Mouse (Mus musculus) right cerebral cortex, adult 2 months (tissue): ENCODE results near the gene Wasf2.

Source experiments
- DNase-seq, 2 experiments: peaks; one replicate each; pipeline ENCODE4 v3.0.0; 2021 to 2022; ENCODE audit warnings: low spot score in 2 of 2

Wasf2 gene

GRCm38 (mm10) chr4:133175998-133176760, 45.9 kb downstream of the Wasf2 start:
- DNase-seq: no peak

DNA sequence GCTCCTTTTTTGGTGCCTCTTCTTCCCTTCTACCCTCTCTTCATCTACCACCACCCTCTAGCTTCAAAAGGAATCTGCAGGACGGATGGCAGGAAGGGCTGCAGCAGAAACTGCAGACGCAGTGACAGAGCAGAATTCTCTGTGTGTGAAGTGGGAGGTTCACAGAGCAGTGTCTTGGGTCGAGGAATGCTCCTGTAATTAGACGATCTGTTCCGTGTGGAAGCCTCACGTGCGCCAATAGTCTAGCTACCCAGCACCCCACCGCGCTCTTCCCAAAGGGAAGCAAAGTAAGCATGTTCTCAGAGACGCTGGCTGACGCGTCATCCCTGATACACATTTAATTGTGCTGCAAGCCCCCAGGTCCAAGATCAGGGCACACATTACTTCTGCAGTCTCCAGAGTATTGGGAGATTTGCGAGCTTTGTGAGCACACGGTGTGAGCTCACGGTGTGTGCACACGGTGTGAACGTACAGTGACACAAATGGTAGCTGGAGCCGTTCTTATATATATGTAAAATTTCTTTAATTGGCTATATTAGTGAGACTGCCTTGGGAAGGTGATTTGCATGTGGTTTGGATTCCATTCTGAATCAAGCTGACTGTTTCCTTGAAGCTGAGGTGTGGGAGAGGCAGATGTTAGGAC, 46.6 kb downstream of the Wasf2 start:
- peak in 1 of 2 experiments; percentile 55 for DNase-seq

GRCm38 (mm10) chr4:133178305-133178704, 48.0 kb downstream of the Wasf2 start:
- DNase-seq: no peak

DNA sequence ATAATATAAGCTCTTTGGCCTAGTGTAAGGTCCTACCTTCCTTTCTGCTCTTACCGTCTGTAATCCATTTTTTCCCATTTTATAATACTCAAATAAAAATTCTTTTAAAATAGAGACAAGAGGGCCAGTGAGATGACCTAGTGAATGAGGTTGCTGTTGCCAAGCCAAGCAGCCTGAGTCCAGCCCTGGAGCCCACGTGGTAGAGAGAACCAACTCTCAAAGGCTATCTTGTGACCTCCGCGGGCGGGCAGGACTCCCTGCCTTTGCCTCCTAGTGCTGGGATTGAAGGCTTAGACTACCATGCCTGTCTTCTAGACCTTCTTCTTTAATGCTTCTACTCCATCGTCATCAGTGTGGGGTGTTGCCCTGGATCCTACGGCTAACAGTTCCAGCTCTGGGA, 49.0 kb downstream of the Wasf2 start:
- no peak for DNase-seq

DNA sequence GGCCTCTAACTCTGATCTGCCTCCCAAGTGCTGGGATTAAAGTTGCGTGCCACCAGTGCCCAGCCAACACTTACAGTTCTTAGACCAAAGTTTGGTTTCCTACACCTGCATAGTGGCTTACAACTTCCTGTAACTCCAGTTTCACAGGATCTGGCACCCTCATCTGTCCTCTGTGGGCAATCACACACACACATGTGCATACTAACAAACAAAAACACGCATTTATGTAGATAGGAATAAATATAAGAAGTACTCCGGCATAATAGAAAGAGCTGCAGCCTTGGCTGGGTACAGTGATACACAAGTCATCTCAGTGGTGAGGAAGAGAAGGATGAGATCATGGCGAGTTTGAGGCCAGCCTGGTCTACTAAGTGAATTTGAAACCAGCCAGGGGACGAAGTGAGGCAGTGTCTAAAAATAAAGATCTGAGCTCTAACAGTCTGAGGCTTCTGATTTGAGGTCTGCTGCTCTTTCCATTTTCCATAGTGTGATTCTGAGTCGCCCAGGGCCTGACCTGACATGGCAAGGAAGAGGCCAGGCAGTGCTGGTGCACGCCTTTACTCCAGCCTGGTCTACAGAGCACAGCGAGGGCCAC, 52.2 kb downstream of the Wasf2 start:
- DNase-seq: no peak

DNA sequence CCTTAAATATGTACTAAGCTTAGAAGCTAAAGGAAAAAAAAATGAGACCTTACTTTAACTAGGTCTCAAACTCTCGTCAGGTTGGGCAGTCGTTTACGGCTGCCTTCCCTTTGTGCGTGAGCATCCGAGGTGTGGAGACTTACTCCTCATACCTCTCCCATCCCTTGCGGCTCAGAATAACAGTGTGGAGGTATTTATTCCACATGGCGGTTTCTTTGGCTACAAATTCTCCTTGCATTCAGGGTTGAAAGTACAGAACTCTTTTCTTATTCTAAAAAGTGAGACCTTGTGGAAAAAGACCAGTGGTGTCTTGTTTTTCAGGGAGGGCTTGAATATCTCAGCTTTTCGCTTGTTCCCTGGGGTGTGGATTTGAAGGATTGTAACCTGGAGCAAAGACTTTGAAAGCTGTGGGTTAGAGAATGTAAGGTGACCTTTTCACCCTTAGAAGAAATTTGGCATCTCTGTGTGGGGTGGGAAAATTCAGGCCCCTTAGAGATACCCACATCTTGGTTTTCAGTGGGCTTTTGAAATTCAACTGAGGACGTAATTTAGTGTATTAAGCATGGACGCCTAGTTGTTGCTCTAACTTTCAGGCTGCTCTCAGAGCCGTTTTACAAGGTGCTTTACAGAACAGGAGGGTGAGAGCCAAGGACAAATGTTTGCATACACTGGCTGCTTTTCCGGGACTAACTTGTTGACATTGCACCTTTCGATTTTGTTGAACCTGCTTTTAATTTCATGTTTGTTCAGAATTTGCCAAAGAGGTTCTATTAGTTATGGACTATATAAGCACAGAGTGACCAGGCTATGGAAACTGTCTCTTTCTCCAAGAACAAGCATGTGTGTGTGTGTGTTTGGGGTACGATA, 54.0 kb downstream of the Wasf2 start:
- DNase-seq: no peak

GRCm38 (mm10) chr4:133184898-133185665, 54.8 kb downstream of the Wasf2 start:
- no peak for DNase-seq

- no peak for DNase-seq
Measured at GRCm38 (mm10) chr4:133185893-133186292, 55.6 kb downstream of the Wasf2 start.

- no peak for DNase-seq
Measured at GRCm38 (mm10) chr4:133186856-133187255, 56.6 kb downstream of the Wasf2 start.

- no peak for DNase-seq
Measured at GRCm38 (mm10) chr4:133189396-133189795, 59.1 kb downstream of the Wasf2 start.

DNA sequence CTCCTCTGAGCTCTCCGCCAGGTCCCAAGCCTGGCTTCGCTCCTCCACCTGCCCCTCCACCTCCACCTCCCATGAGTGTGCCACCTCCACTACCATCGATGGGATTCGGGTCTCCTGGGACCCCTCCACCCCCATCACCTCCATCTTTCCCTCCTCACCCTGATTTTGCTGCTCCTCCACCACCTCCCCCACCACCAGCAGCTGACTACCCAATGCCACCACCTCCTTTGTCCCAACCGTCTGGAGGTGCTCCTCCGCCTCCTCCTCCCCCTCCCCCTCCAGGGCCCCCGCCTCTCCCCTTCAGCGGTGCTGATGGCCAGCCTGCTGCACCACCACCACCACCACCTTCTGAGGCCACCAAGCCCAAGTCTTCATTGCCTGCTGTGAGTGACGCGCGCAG, 64.2 kb downstream of the Wasf2 start:
- no peak for DNase-seq

DNA sequence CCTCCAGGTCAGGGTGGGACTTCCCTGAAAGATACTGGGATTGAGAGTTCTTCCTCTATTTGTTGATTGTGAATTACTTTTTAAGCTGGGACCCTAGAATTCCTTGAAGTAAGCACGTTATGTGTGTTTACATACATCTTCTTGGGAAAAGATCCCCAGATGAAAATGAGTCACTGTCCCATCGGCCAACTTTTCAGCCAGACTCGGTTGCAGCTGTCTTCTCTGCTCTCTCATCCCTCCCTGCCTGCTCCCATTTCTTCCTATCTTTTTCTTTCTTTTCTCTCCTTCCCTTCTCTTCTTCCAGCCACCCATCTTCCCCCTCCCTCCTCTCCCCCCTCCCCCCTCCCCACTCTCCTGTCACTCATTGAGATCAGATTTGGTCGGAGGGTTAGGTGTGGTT, 64.7 kb downstream of the Wasf2 start:
- no peak for DNase-seq

- no peak for DNase-seq
Measured at GRCm38 (mm10) chr4:133196136-133196535, 65.8 kb downstream of the Wasf2 start.

DNA sequence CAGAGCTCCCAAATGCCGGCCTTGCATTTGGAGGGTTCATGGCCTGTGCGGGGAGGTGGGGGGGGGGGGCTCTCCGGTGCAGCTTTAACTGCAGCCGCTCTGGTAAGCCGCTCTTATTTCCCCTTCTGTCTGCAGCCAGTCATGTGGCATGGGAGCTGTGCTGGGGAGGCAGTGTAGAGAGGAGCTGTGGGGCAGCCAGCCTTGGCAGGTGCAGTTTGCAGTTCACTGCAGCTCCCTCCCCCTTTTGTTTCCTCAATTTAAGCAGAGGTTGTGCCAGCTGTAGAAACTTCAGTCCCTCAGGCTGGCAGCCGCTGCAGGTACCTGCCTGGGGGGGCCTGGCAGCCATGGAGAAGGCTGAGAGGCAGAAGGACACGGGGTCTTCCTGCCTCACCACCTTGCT, 66.5 kb downstream of the Wasf2 start:
- no peak for DNase-seq

DNA sequence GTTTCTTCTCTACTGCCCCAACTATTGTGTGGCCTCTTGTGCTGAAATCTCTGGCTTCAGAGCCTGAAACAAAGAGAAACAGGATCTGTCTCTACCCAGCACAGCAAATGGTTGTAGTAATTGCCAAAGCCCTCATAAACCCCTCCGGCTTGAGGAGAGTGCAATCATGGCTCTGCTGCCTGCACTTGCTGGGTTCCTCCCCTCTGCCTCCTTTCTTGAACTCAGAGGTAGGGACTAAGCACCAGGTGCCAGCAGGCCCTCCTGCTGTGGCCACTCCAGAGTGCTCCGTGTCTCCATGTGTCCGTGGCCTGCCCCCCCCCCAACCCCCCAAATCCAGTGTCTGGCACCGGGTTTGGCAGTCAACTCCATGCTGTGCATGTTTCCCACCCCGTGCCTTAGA, 67.0 kb downstream of the Wasf2 start:
- DNase-seq: no peak

DNA sequence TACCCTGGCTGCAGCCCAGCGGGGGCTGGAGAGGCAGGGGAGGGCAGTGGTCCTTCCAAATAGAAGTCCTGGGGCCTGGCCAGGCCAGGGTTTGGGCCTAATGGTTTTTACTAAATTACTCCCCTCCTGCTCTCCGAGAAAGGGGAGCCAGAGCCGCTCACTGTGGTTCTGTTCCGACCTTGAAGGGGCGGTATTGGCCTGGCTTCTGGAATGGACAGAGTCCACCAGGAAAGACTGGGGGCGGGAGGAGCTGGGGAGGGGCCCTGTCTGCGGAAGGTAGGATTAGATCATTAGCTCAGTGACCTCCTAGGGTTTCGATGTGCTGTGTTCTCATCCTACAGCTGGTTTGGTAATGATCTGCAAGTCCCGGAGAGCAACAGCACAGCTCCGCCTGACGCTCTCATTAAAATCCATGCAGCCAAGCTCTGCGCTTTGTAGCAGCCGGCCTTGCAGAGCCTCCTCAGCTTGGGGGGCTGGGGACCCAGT, 67.5 kb downstream of the Wasf2 start:
- no peak for DNase-seq

GRCm38 (mm10) chr4:133198337-133199180, 68.3 kb downstream of the Wasf2 start:
- no peak for DNase-seq

- no peak for DNase-seq
Measured at GRCm38 (mm10) chr4:133199743-133200142, 69.4 kb downstream of the Wasf2 start.

- peak; percentile 52 to 62 for DNase-seq
Measured at GRCm38 (mm10) chr4:133200343-133200742, 70.0 kb downstream of the Wasf2 start.
